Mouse (Mus musculus) ZHBTc4 (cell line): ENCODE results near the gene Zfp385b.

ENCODE experiments used
- DNase-seq: peaks from one replicate; pipeline ENCODE4 v3.0.0-alpha.2; 2011; ENCODE audit warnings: low read depth, low spot score

Zfp385b gene

DNA sequence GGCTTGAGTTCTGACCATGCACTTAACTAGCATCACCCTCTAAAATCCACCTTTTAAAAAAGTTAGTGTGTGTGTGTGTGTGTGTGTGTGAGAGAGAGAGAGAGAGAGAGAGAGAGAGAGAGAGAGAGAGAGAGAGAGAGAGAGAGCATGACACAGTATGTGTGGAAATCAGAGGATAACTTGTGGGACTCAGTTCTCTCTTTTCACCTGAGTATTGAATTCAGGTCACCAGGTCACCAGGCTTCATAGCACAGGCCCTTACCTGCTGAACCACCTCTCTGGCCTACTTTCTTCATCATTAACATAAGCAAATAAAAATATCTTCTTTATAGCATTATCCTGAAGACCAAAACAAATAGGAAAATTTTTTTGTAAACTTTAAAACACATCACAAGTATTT, at the start of gene Zfp385b:
Gene Zfp385b (minus strand): TSS at position 101 of the 400 bp plus-strand sequence.
- no peak for DNase-seq

DNA sequence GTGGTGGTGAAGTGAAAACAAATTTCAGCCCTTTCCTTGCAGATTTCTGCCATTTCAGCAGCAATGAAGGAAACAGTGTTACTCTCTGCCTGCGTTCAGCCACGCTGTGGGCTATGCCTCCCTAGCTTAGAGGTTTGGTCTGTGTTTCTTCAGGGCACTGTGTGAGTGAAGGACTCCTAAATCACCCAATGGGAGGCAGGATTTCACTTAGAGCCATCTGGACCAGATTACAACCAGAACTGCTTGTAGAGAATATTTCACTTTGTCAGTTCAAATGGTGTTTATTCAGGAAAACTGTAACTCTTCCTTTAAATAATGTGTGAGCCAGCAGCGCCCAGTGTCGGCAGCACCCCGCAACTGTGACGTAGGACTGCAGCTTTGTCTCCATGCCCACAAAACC, 44.5 kb upstream of the Zfp385b start:
- DNase-seq, result no peak

GRCm38 (mm10) chr2:77863522-77863921, 44.1 kb upstream of the Zfp385b start:
- DNase-seq, result no peak

DNA sequence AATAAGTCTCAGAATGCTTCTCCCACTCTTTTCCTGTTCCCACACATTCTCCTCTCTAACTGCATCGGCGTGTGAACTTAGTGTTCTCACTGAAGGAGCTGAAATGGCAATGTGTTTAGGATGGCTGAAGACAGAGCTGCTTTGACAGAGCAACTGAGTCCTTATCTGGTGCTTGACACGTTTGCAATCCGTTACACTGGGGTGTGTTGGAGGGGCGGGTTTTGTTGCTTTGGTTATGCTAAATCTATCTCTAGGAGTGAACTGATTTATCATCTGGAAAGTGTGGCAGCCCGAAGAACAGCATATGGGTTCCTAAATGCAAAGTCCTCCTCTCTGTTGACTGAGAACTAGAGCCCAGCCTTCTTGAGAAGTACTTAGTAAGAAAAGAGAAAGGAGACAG, 22.0 kb upstream of the Zfp385b start:
- no peak for DNase-seq

DNA sequence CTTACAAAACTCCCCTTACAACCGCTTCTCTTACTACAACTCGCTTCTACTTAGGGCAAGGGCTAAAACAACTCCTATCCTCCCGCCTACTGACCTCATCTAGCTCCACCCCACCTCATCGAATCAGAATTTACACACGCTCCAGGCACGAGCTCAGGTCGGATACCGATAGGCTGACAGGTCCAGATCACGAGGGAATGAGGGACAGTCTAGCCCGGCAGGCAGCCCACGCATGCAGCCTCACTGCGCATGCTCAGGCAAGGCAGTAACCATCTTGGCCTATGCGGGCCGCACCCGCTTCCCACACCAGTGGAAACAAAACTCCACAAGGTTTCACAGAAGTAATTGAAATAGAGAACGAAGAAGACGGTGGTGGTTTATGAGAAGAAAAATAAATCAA, 20.1 kb upstream of the Zfp385b start:
- DNase-seq, result peak; percentile 70

DNA sequence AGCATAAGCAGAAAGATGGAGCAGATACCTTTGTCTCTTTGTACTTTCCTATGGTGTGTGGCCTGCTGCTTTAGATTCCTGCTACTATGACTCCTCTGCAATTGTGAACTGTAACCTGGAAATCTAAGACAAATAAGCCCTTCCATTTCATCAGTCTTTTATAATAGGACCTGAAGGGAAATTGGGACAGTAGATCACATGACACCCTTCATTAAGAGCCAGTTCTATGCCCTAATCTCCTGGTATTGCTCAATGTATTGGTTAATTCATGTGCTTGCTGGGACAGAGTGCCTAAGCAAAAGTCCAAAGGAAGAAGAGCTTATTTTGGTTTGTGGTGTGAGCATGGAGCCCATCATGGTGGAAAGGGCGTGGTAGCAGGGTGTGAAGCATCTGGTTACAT, 19.2 kb upstream of the Zfp385b start:
- no peak for DNase-seq

- peak; percentile 35 for DNase-seq
Measured at GRCm38 (mm10) chr2:77835781-77836180, 16.3 kb upstream of the Zfp385b start.

DNA sequence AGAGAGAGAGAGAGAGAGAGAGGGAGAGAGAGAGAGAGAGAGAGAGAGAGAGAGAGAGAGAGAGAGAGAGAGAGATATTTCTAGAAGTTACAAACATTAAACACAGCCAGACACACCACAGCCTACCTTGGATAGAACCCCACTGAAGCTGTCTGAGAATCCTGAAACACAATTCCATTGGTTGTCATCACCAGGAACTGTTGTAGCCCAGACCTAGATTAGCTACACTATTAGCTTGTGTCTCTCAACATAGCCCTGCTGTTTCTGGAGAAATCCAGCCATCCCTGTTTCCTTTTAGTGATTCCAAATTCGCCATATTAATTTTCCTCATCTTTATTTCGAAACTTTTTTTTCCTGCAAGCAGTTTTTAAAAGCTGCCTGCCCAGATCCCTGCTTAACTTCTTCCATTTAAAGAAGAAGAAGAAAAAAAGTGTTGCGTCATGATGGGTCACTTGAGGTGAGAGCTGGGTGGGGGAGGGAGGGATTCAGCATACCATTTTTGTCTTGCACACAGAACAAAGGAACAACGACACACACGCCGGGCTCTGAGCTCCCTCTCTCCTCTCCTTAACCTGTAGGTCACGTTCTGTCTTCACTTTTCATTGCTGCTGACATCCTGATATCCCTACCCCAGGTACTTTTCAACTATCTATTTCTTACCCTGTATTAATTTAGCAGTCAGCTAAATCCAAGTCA, 6.8 kb upstream of the Zfp385b start:
- peak; percentile 15 for DNase-seq

DNA sequence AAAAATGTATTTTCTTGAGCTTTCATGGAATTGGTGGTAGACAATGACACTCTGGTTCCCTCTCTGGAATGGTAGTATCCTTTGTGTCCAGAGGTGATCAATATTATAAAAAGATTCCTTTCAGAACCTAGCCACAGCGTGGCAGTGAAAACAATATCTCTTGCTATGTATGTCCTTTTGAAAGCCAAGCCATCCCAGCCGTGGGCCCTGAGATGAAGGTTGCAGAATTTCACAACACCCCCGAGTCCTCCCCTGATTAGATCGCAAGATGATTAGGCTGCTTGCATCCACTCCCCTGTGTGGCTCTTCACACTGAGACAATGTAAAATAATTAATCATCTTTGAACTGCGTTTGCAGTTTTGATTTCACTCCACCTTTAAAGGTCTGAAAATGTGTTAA, 3.6 kb upstream of the Zfp385b start:
- DNase-seq, result no peak

GRCm38 (mm10) chr2:77817357-77817894, 2.0 kb downstream of the Zfp385b start:
- DNase-seq, result no peak

DNA sequence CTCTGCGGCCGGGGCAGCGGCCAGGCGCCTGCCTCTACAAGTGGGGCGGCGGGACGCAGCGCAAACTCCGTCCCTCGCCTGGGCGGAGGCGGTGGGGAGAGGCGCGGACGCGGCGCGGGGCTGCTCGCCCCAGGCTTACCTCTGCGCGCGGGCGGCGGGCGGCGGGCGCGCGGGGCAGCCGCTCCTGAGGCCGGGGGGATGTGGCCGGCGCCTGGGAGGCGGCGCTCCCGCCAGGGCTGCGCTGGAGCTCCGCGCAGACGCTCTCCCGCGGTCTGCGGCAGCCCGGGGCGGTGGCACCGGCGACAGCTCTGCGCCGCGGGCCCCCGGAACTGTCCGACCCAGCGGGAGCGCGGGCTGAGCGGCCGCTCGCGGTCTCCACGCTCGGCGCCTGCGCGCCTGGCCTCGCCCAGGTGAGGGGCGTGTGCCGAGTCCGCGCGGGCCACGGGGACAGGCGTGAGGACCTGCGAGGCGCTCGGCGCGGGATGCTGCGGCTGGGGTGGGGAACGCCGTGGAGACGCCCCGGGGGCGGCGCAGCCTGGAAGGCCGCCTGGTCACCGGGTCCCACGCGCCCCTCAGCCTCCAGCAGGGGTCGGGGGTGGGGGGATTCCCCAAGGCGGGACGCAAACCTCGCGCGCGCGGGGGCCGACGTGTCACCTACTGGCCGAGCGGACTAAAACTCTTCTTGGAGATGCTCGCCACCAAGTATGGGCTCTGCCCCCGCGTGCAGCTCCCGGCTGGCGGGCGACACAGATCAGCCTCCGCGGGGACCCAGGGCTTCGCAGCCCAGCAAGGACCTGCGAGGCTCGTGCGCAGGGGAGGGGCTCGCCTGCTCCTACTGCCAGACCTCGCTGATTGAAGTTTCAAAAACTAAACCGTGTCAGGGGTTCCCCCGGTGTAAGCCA, 2.8 kb downstream of the Zfp385b start:
- DNase-seq, result peak; percentile 62

GRCm38 (mm10) chr2:77815775-77816412, 3.5 kb downstream of the Zfp385b start:
- DNase-seq, result peak; percentile 33

DNA sequence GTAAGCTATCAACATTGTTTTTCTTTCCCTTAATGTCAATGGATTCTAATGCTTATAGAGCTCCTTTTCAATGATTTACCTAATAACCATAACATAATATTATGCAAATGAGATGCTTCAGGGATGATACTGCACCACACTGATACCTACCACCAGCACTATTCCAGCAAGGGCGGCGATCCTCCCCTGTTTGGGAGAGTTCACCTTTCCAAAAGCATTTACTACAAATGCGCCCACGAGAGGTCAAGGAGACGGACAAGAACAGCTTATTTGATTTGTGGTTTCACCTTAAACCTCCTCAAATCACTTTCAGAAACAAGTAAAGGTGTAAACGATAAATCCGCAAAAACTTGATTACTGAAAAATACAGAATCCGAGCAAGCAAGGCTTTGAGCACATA, 4.5 kb downstream of the Zfp385b start:
- DNase-seq, result no peak

DNA sequence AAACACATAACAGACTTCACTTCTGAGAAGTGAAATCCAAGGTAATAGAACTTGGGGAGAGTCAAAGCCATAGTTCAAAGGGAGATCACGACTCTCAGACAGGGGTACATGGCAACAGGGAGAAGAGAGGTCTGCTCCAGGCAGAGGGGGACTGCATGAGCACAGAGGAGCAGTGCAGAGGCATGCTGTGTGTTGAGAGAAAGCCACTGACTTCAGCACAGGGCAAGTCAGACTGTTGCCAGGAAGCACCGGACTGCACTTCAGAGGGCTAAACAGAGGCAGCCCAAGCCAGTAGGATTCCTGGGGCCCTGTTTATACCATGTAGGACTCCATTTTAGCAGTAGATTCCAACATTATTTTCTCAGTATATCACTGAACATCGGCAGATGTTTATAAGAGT, 6.4 kb downstream of the Zfp385b start:
- no peak for DNase-seq

DNA sequence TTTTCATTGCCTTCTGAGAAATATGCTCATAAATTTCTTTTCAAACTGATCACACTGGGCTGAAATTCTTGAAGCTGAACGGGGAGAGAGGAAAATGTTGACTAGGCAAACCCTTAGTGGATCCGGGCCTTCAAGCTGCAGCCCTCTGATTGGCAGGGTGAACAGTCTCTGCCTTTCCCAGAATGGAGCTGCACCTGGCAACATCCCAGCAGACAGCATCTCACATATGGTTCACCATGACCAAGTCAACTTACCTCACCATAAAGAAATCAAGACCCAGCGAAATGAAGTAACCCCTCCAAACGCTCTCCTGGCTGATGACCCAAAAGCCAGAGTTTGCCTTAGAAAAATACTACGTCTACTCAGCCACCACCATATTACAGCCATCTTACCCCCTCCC, 8.7 kb downstream of the Zfp385b start:
- no peak for DNase-seq

GRCm38 (mm10) chr2:77804781-77805180, 14.7 kb downstream of the Zfp385b start:
- no peak for DNase-seq

- DNase-seq, result no peak
Measured at GRCm38 (mm10) chr2:77802291-77802690, 17.1 kb downstream of the Zfp385b start.

GRCm38 (mm10) chr2:77801430-77801829, 18.0 kb downstream of the Zfp385b start:
- DNase-seq, result no peak

GRCm38 (mm10) chr2:77801009-77801408, 18.4 kb downstream of the Zfp385b start:
- DNase-seq, result no peak

DNA sequence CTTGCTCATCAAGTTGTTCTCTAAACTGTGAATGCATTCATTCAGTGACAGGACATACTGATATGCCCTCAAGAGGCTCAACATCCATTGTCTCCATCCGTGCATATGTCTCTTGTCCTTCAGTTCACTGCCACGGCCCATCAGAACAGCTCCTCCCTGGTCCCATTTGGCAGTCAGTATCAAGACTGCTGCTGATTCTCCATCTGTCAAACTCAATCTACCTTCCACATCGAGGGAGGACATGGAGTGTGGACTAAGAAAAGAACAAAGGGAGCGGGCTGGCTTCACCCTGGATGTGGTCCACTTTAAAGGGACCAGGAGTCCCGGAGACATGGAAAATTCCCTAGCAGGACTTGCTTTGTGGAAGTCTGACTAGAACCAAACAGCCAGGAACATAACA, 22.2 kb downstream of the Zfp385b start:
- DNase-seq, result no peak

DNA sequence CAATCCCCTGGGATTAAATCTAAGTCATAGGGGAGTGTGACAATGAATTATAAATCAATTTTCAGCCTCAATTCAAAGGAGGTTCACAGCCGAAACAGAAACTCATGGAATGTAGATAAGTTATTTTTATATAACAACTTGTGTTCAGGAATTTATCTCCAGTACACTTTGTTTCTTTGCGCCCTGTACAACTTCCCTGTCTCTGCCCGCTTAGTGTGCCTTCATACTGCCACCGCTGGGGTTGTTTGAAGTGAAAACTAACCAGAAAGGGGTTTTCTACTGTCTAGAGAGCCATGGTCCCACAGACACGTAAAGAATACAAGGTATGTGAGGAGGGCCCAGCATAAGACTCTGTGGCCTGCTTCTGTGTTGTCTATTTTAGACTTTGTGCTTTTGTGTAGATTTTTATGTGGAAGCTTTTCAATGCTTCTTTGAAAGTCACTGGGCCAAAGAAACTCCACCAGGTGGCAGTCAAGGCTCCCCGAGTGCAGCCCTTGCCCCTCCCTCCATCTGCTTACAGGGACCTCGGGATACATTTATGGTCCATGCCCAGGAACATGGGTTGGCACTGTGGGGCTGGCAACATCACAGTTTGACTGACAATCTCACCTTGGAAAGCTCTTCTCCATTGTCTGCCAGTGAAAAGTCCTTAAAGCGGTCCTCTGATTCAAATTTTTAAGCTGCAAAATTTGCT, 23.4 kb downstream of the Zfp385b start:
- peak; percentile 33 for DNase-seq

GRCm38 (mm10) chr2:77790846-77791245, 28.6 kb downstream of the Zfp385b start:
- DNase-seq, result no peak
